17 mouse cellular contexts compared by ENCODE assay signal in the genomic region with DNA sequence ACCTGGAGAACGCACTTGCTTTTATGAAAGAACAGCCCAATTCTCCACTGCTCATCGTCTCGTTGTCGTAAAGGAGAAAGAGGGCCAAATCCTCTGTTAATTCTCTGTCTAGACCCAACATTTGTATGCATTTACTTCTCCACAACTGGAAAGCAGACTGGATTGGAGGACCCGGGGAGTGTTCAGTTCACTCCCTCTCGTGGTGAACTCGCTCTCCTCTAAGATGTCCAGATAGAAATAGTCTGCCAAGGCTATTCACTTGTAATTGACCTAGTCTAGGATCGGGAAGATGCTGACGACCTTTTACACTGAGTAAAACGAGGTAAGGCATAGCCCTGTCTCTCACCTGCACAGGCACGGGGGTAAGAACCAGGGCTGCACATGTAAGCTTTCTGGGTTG. TPM values are rescaled to one million over a fixed set of nuclear protein-coding genes. Genes with fewer than 3 reads are reported as not detected.
DNase-seq lines count a peak whose midpoint lies in the region; ATAC-seq and TF ChIP-seq lines count a peak whose summit lies in the region.
"Had no signal": no experiment of that assay in that cellular context is flagged by ENCODE, and none has a peak within 500 bp of the region (broad histone marks: within the 10 kb centered on the region; RNA-seq: fewer than 3 reads in every experiment).

No protein-coding gene starts in this region.

- ATAC-seq in forebrain, embryonic 14.5 days: no peak
- no peak for ATAC-seq in hindbrain, embryonic 16.5 days
- no peak for ATAC-seq in neural tube, embryonic 12.5 days (ENCODE audit: low FRiP score, low read depth)
- ATAC-seq: Patski had no signal

- peak in 1 of 2 experiments; percentile 14 for DNase-seq in cerebellum, adult 2 months
- DNase-seq in cerebellum, adult 11 months: no peak
- no peak for DNase-seq in forebrain, embryonic 14.5 days (ENCODE audit: low spot score)
- DNase-seq in retina, embryonic 14.5 days (ENCODE audit: low spot score): no peak
- no peak for DNase-seq in adrenal gland, postnatal 36 days
- no peak for DNase-seq in right cerebral cortex, postnatal 10 days (ENCODE audit: low spot score in 2 of 2)
- DNase-seq: cerebellum, postnatal 25 days; lung, postnatal 14 days; thymus, postnatal 36 days had no signal

- no peaks in the 10 kb centered on the region for H3K27me3 ChIP-seq in cerebellum, adult 2 months (ENCODE audit: control insufficient read depth, insufficient read depth, low read length)
- no peaks in the 10 kb centered on the region for H3K27me3 ChIP-seq in forebrain, embryonic 14.5 days (replicated peaks; ENCODE audit: control insufficient read depth, insufficient read depth, low read length)
- no peaks in the 10 kb centered on the region for H3K27me3 ChIP-seq in hindbrain, embryonic 16.5 days (replicated peaks; ENCODE audit: control insufficient read depth, insufficient read depth, low read length)
- H3K27me3 ChIP-seq in neural tube, embryonic 12.5 days (replicated peaks): no peaks in the 10 kb centered on the region
- H3K27me3 ChIP-seq: CH12.LX; heart, embryonic 13.5 days; Patski; stomach, embryonic 15.5 days had no signal

- H3K4me3 ChIP-seq in cerebellum, adult 2 months (replicated peaks; ENCODE audit: insufficient read depth, low read depth, low read length): peak overlapping the region; percentile 46
- H3K4me3 ChIP-seq in forebrain, embryonic 14.5 days (ENCODE audit: low read depth, low read length): peak overlapping the region; percentile 99
- H3K4me3 ChIP-seq in hindbrain, embryonic 16.5 days (ENCODE audit: low read length): peak overlapping the region; percentile 25
- peak overlapping the region; percentile 15 for H3K4me3 ChIP-seq in neural tube, embryonic 12.5 days
- H3K4me3 ChIP-seq: heart, embryonic 13.5 days; limb, embryonic 10.5 days had no signal

- peak overlapping the region; percentile 69 for H3K4me2 ChIP-seq in forebrain, embryonic 14.5 days (ENCODE audit: low read length)
- H3K4me2 ChIP-seq in hindbrain, embryonic 16.5 days (ENCODE audit: low read length): peak overlapping the region; percentile 60
- peak overlapping the region; percentile 53 for H3K4me2 ChIP-seq in neural tube, embryonic 12.5 days (replicated peaks)

- no peak overlapping the region for H3K27ac ChIP-seq in cerebellum, adult 2 months (ENCODE audit: insufficient read depth, low read length)
- H3K27ac ChIP-seq in forebrain, embryonic 14.5 days (ENCODE audit: low read depth, low read length): 0 out of 2 replicates have a peak overlapping the region, but pooled peaks have one; percentile 0
- no peak overlapping the region for H3K27ac ChIP-seq in hindbrain, embryonic 16.5 days (ENCODE audit: low read depth, low read length)
- no peak overlapping the region for H3K27ac ChIP-seq in neural tube, embryonic 12.5 days
- H3K27ac ChIP-seq: heart, embryonic 13.5 days; limb, embryonic 10.5 days; liver, embryonic 14.5 days; stomach, embryonic 15.5 days had no signal

- WGBS in cerebellum, adult 2 months: 58% methylated on average over 11 of the region's 11 CpGs
- 28% methylated on average over 11 of the region's 11 CpGs for WGBS in forebrain, embryonic 14.5 days
- 51% methylated on average over 11 of the region's 11 CpGs for WGBS in hindbrain, embryonic 16.5 days
- WGBS in neural tube, embryonic 12.5 days: 71% methylated on average over 11 of the region's 11 CpGs

- peaks cover 12% of the 10 kb centered on the region; the same call in 1 of the 2 replicates for H3K4me1 ChIP-seq in cerebellum, adult 2 months (ENCODE audit: control insufficient read depth, insufficient read depth, low read length)
- H3K4me1 ChIP-seq in forebrain, embryonic 14.5 days (ENCODE audit: control insufficient read depth, insufficient read depth, low read length): peaks cover 23% of the 10 kb centered on the region
- H3K4me1 ChIP-seq in hindbrain, embryonic 16.5 days (ENCODE audit: control insufficient read depth, insufficient read depth, low read depth, low read length): peaks cover 13% of the 10 kb centered on the region
- peaks cover 23% of the 10 kb centered on the region for H3K4me1 ChIP-seq in neural tube, embryonic 12.5 days

- no peak for TF ChIP-seq CTCF in cerebellum, adult 2 months (IDR thresholded peaks at IDR 0.05; ENCODE audit: borderline replicate concordance, insufficient read depth, low read depth, low read length)

- peak overlapping the region; percentile 32 for H3K9ac ChIP-seq in forebrain, embryonic 14.5 days (ENCODE audit: low read length)
- H3K9ac ChIP-seq in hindbrain, embryonic 16.5 days (ENCODE audit: low read depth, low read length): 0 out of 2 replicates have a peak overlapping the region, but pooled peaks have one; percentile 17
- H3K9ac ChIP-seq in neural tube, embryonic 12.5 days: no peak overlapping the region
- H3K9ac ChIP-seq: heart, embryonic 13.5 days; liver, embryonic 14.5 days; stomach, embryonic 15.5 days had no signal

- H3K9me3 ChIP-seq in forebrain, embryonic 14.5 days (replicated peaks; ENCODE audit: control insufficient read depth, low read length): no peaks in the 10 kb centered on the region
- H3K9me3 ChIP-seq in hindbrain, embryonic 16.5 days (ENCODE audit: control insufficient read depth, low read length): no peaks in the 10 kb centered on the region
- no peaks in the 10 kb centered on the region for H3K9me3 ChIP-seq in neural tube, embryonic 12.5 days
- H3K9me3 ChIP-seq: heart, embryonic 13.5 days; limb, embryonic 10.5 days; stomach, embryonic 15.5 days had no signal

- TF ChIP-seq POLR2A in cerebellum, adult 2 months (IDR thresholded peaks at IDR 0.05; ENCODE audit: borderline replicate concordance, insufficient read depth, low read length): no peak

- H3K36me3 ChIP-seq in forebrain, embryonic 14.5 days (ENCODE audit: control insufficient read depth, insufficient read depth, low read length): no peaks in the 10 kb centered on the region
- no peaks in the 10 kb centered on the region for H3K36me3 ChIP-seq in hindbrain, embryonic 16.5 days (ENCODE audit: control insufficient read depth, insufficient read depth, low read length)
- no peaks in the 10 kb centered on the region for H3K36me3 ChIP-seq in neural tube, embryonic 12.5 days
- H3K36me3 ChIP-seq: heart, embryonic 13.5 days; limb, embryonic 10.5 days; stomach, embryonic 15.5 days had no signal

RNA-seq across cellular contexts. Expression of a gene that starts 2.1 kb away (rescaled TPM):
- polyA plus RNA-seq in cerebellum, adult 2 months (2012; rRNA removed): 81.0 and 82.4 TPM in 2 replicates
- 50.3 and 53.6 TPM in 2 replicates for polyA plus RNA-seq in forebrain, embryonic 14.5 days (2014; fragmentation: Nextera tagmentation; extraction: Ambion mirVana)
- polyA plus RNA-seq in hindbrain, embryonic 16.5 days (2015; fragmentation: Nextera tagmentation; extraction: Ambion mirVana): 37.9 and 40.4 TPM in 2 replicates
- 37.0 and 37.4 TPM in 2 replicates for polyA plus RNA-seq in neural tube, embryonic 12.5 days (2016; fragmentation: Nextera tagmentation; extraction: Ambion mirVana)
- total RNA-seq in adrenal gland, postnatal 36 days (2021): 10 to 100 TPM; 16.6 to 20.1 TPM
- total RNA-seq: CH12.LX had no signal

Comparison
In these comparisons a context has a peak if more than half of its experiments do, and no peak if none do; other contexts are left out.
1. H3K4me3 ChIP-seq: peak in every context shown above with its lines; median percentile 99 in forebrain, embryonic 14.5 days; 46 in cerebellum, adult 2 months; 25 in hindbrain, embryonic 16.5 days; 15 in neural tube, embryonic 12.5 days.